Mouse (Mus musculus) lung, embryonic 16.5 days (tissue): Measurements from ENCODE around the gene Tnni3k. TPM values are rescaled to one million over a fixed set of nuclear protein-coding genes. Genes with fewer than 3 reads are reported as not detected.

Experiments used
- ATAC-seq: fragments of 200-750 bp; cut with Nextera tagmentation; 2 replicates; pipeline ENCODE4 v1.8.0; 2017; ENCODE audit warnings: low read depth, mild to moderate bottlenecking, moderate library complexity
- H3K27ac ChIP-seq: fragments of 300-500 bp; sonication (generic); 2 replicates; pipeline ENCODE4 v1.5.1; 2014; ENCODE audit warnings: mild to moderate bottlenecking, control low read depth, low read length
- H3K27me3 ChIP-seq: fragments of 300-500 bp; sonication (generic); 2 replicates; pipeline ENCODE4 v1.6.1; 2014; ENCODE audit warnings: low read depth, low read length, mixed read lengths; ENCODE audit not compliant: control insufficient read depth, insufficient read depth
- H3K36me3 ChIP-seq: fragments of 300-500 bp; sonication (generic); 2 replicates; pipeline ENCODE4 v1.6.1; 2014; ENCODE audit warnings: low read length; ENCODE audit not compliant: control insufficient read depth, insufficient read depth
- H3K4me1 ChIP-seq: fragments of 300-500 bp; sonication (generic); replicated peaks from 2 replicates; pipeline ENCODE4 v1.6.1; 2014; ENCODE audit warnings: low read length, mixed read lengths; ENCODE audit not compliant: control insufficient read depth, insufficient read depth
- H3K4me2 ChIP-seq: fragments of 300-500 bp; sonication (generic); 2 replicates; pipeline ENCODE4 v1.6.1; 2014; ENCODE audit warnings: low read depth, low read length, control low read depth
- H3K4me3 ChIP-seq: fragments of 300-500 bp; sonication (generic); 2 replicates; pipeline ENCODE4 v1.5.1; 2014; ENCODE audit warnings: mild to moderate bottlenecking, low read length, control low read depth
- H3K9ac ChIP-seq: fragments of 300-500 bp; sonication (generic); 2 replicates; pipeline ENCODE4 v1.6.1; 2014; ENCODE audit warnings: low read length, control low read depth
- H3K9me3 ChIP-seq: fragments of 300-500 bp; sonication (generic); 2 replicates; pipeline ENCODE4 v1.6.1; 2016; ENCODE audit warnings: low read length; ENCODE audit not compliant: control insufficient read depth
- WGBS: fragments of 180-500 bp; shearing (Covaris S2); extraction: QIAGEN DNeasy Blood & Tissue Kit; methylation state at CpG from one replicate; pipeline ENCODE4 v1.1.7; 2014; 5-methylcytosine and 5-hydroxymethylcytosine counted together
- polyA plus RNA-seq: library from polyadenylated mRNA; unstranded; fragments of >200 nt; fragmentation: Nextera tagmentation; extraction: Ambion mirVana; gene quantifications from 2 replicates; pipeline ENCODE4 v1.2.1, GENCODE M21; 2015

Gene Tnni3k
- polyA plus RNA-seq, 1 experiment from 2014 or later = 1.1 TPM

DNA sequence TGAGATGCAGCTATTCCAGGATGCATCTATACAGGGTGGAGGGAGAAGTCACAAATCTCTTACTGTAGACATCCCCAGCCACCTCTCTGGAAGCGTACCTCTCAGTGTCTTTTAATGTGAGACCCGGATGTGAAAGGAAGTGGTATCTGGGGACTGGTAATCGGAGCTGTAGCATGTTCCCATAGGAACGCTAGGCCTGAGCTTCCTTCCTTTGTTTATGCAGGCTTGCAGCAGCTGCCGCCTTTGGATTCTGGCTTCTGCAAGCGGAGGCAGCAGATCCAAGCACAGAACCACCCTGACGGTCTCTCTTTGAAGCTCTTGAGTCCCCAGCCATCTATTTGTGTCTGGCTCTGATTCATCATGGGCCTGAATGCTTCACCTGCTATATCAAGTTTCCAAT, 248.6 kb downstream of the Tnni3k start:
- Histone ChIP-seq H3K9me3 (no peaks in the 10 kb centered on the region), H3K27me3 (peaks cover 3% of the 10 kb centered on the region; the same call in 1 of the 2 replicates), H3K9ac (no peak overlapping the region), H3K4me2 (no peak overlapping the region), H3K36me3 (no peaks in the 10 kb centered on the region), H3K4me1 (no peaks in the 10 kb centered on the region), H3K27ac (no peak overlapping the region), H3K4me3 (no peak overlapping the region)
- WGBS = 31% methylated on average over 7 of the region's 7 CpGs
- peak; percentile 75 for ATAC-seq

DNA sequence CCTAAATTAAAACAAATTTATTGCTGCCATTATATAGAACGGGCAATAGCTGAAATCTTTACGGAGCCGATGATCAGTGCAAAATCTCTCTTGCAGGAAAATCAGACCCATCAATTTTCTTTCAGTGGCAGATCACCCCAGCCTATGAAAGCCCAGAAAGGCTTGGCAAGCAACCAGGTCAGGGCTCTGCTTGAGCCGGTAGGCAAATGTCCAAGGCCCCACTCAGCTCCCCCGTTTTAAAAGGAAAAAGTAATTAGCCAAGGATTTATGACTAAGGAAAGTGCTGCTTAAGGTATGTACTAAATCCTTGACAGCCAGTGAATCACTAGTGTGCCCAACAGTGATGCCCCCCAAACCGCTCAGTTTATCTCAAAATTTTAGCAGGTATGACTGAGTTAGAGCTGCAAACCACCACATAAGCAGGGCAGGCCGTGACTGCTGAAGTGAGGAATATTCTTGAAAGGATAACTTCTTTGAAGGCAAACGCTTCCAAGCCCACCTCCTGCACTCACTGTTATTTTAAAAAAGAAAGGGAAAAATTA, 254.2 kb downstream of the Tnni3k start:
- Histone ChIP-seq H3K4me2 (no peak overlapping the region), H3K4me1 (no peaks in the 10 kb centered on the region), H3K27me3 (no peaks in the 10 kb centered on the region), H3K27ac (no peak overlapping the region), H3K4me3 (no peak overlapping the region), H3K9ac (no peak overlapping the region), H3K9me3 (no peaks in the 10 kb centered on the region), H3K36me3 (no peaks in the 10 kb centered on the region)
- 50% methylated on average over 8 of the region's 8 CpGs for WGBS
- ATAC-seq = no peak

DNA sequence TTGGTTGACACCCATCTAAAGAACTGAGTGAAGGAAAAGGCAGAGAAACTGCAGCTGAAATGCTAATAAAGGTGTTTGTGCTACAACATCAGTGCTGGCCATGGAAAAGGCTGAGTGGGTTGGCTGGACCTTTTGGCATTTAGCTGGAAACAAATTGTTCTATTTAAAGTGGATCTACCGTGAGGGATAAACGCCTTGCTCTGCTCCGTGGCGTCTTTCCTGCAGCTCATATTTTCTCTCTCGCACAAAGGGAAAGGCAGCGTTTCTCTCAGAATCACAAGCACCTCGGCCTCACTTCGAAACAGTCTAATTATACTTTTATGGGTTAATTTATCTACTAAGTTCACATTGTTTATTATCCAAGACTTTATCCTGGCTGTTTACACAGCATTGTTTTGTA, 254.8 kb downstream of the Tnni3k start:
- 52% methylated on average over 8 of the region's 8 CpGs for WGBS
- Histone ChIP-seq H3K4me2 (no peak overlapping the region), H3K9me3 (no peaks in the 10 kb centered on the region), H3K4me3 (no peak overlapping the region), H3K27me3 (no peaks in the 10 kb centered on the region), H3K9ac (no peak overlapping the region), H3K27ac (no peak overlapping the region), H3K36me3 (no peaks in the 10 kb centered on the region), H3K4me1 (no peaks in the 10 kb centered on the region)
- no peak for ATAC-seq

DNA sequence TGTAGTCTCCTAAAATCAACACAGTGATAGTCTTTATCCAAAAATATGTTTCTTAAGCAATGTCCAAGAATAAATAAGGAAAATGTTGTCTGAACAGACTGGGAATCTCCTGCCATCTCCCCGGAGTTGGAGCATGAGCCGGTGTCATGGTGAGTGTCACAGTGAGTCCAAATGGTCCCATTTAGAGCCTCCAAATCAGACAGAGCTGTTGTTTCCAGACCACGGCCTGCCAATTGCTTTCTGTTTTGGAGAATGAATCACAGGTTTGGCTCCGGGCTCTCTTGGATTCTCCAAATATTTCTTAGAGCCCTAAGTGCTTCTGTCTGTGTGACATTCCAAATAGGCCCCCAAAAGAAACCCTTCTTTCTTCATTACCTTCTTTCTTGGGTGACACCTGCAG, 256.4 kb downstream of the Tnni3k start:
- no peak for ATAC-seq
- no peaks in the 10 kb centered on the region for H3K4me1 ChIP-seq
- no peaks in the 10 kb centered on the region for H3K36me3 ChIP-seq
- no peak overlapping the region for H3K9ac ChIP-seq
- no peaks in the 10 kb centered on the region for H3K9me3 ChIP-seq
- H3K27me3 ChIP-seq = no peaks in the 10 kb centered on the region
- no peak overlapping the region for H3K27ac ChIP-seq
- H3K4me3 ChIP-seq = no peak overlapping the region
- H3K4me2 ChIP-seq = no peak overlapping the region
- 69% methylated on average over 4 of the region's 4 CpGs for WGBS

DNA sequence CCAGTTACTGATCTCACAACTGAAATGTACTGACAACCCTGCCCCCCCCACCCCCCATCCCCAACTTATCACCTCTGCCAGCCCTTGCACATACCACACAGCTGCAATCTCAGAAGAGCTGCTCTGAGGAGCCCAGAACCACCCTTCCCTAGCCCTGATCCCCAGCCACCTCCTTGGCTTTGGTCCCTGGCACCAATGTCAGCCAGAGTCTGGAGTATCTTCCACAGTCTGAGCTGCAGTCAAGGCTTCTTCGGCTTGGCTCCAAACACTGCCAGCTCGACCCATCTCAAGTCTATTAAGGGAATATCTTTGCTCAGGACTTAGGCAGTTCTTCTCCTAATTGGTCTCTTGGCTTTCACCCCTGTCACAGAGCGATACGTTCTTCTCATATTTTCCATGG, 261.6 kb downstream of the Tnni3k start:
- ATAC-seq = no peak
- Histone ChIP-seq H3K4me1 (no peaks in the 10 kb centered on the region), H3K9ac (no peak overlapping the region), H3K27me3 (no peaks in the 10 kb centered on the region), H3K9me3 (no peaks in the 10 kb centered on the region), H3K36me3 (no peaks in the 10 kb centered on the region), H3K4me2 (no peak overlapping the region), H3K27ac (no peak overlapping the region), H3K4me3 (no peak overlapping the region)
- WGBS = 83% methylated on average over 4 of the region's 4 CpGs

DNA sequence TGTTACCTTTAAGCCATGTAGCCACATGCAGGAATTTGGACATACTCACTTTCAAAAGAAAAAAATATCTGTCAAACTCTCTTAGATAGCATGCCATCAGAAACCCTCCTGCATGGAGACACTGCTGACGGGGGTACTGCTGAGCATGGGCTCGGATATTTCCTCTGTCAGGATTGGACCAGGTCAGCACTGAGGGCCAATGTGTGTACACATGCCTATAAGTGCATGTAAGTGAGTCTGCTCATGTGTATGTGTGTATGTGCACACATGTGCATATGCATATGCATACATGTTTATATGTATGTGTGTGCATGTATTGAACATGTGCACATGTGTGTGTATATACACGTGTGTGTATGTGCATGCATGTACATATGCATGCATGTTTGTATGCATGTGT, 267.6 kb downstream of the Tnni3k start:
- H3K27ac ChIP-seq = no peak overlapping the region
- WGBS = 51% methylated on average over 3 of the region's 3 CpGs
- H3K27me3 ChIP-seq = no peaks in the 10 kb centered on the region

DNA sequence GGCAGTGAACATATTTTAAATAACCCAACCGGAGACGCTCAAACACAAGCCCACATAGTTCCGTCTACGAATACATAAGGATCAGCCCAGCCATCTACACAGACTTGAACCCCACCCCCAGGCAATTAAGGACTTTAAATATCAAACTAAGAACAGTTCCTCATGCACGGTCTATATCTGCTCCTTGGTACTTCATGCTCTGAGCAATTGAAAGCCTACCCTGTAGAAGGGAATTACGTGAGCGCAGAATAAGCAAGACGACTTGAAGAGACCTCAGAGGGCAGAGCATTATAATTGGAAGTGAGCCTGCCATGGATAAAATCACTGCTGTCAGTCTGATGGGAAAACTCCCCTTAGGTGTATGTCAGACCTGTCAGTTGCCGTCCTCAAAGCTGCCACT, 268.9 kb downstream of the Tnni3k start:
- no peaks in the 10 kb centered on the region for H3K4me1 ChIP-seq
- H3K4me3 ChIP-seq = no peak overlapping the region
- no peak overlapping the region for H3K4me2 ChIP-seq
- no peak for ATAC-seq
- WGBS = 83% methylated on average over 9 of the region's 9 CpGs
- H3K27ac ChIP-seq = no peak overlapping the region
- H3K36me3 ChIP-seq = no peaks in the 10 kb centered on the region
- no peaks in the 10 kb centered on the region for H3K27me3 ChIP-seq
- no peaks in the 10 kb centered on the region for H3K9me3 ChIP-seq
- no peak overlapping the region for H3K9ac ChIP-seq

More for the DNA sequence above, 267.6 kb downstream of the Tnni3k start:
- Histone ChIP-seq H3K4me2 (no peak overlapping the region), H3K4me1 (no peaks in the 10 kb centered on the region), H3K36me3 (no peaks in the 10 kb centered on the region), H3K4me3 (no peak overlapping the region), H3K9ac (no peak overlapping the region), H3K9me3 (no peaks in the 10 kb centered on the region)
- no peak for ATAC-seq

DNA sequence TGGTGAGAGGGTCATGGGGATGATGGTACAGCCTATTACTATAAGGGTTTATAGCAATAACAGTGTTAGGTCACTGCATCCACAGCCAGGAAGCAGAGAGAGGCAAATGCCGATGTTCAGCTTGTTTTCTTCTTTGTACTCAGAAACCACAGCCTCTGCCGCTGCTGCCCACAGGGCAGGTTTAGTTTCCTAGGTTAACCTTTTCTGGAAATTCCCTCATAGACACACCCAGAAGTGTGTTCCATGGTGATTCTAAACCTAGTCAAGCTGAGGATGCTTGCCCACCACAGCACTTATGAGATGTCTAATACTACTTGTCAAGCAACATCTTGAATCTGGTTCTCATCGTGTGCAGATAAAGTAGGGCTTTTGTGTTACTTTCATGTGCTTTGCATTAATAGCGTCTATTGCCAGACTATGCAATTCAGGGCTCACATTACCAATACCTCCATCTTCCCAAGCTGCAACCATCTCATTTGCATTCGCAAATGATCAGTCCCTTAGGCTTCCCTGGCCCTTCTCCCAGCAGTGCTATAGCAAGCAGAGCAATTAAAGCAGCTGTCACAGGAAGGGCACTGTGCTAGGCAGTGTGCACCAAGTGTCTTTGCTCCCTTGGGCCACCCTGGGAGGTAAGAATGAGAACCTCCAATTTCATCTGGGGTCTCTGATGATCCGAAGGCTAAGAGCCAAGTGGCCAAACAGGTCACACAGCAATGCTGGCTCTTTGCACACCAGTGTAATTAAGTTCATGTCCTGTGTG, 276.2 kb downstream of the Tnni3k start:
- Histone ChIP-seq H3K4me2 (no peak overlapping the region), H3K4me3 (no peak overlapping the region), H3K9me3 (no peaks in the 10 kb centered on the region), H3K27me3 (no peaks in the 10 kb centered on the region), H3K4me1 (no peaks in the 10 kb centered on the region), H3K36me3 (no peaks in the 10 kb centered on the region), H3K27ac (no peak overlapping the region), H3K9ac (no peak overlapping the region)
- ATAC-seq = no peak
- 66% methylated on average over 6 of the region's 6 CpGs for WGBS

DNA sequence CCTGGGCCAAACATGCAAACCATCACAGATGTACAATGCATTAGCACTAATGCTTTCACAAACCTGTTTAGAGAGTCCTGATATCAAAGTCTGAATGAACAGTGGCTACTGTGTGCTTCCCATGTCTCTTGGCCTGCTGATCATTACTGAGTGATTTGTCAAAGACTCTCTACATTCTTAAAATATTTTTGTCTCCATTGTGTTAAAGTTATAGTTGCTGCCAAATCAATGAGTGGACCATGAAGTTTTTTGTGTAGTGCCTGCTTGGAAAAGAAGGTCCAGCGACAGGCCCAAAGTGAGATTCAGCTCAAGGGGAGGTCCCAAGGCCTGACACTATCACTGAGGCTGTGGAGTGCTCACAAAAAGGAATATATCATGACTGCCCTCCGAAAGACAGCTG, 283.6 kb downstream of the Tnni3k start:
- Histone ChIP-seq H3K27me3 (no peaks in the 10 kb centered on the region), H3K9me3 (no peaks in the 10 kb centered on the region), H3K4me2 (no peak overlapping the region), H3K4me3 (no peak overlapping the region), H3K36me3 (no peaks in the 10 kb centered on the region), H3K27ac (no peak overlapping the region), H3K9ac (no peak overlapping the region), H3K4me1 (no peaks in the 10 kb centered on the region)
- ATAC-seq = no peak
- WGBS = 70% methylated on average over 2 of the region's 2 CpGs
